Mouse (Mus musculus): ENCODE measurements around the gene Mttp. TPM values are rescaled to one million over a fixed set of nuclear protein-coding genes. Genes with fewer than 3 reads are reported as not detected.

The Mttp gene
- 45.0 and 53.2 TPM in 2 replicates for polyA plus RNA-seq (2014; fragmentation: Nextera tagmentation; extraction: Ambion mirVana)

DNA sequence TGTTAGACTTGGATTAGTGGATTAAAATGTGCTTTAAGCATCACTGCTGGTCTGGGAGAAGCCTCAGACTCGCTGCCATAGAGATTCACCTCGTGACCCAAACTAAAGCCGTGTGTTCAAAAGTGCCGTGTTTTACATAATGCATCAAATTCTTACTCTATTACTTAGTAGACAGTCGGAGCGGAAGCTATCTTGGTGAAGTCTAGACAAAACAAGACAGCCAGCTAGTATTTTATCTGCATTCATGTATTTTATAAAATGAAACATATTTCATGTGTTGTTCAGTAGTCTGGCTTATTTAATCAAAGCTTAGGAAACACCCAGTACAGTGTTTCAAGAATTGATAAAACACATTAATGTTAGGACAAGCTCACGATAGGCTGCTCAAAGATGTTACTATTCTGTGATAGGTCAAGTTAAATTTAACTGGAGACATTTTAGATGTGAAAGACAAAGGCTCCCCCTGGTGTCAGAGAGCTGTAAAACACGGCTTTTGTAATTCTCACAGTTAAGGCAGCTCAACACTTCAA lies at the start of gene Mttp:
TSS of gene Mttp (minus strand) at position 327 of the 530 bp plus-strand sequence.
- Histone ChIP-seq H3K9ac (ENCODE audit: low read depth, low read length) (peak within 1 kb of the TSS; percentile 90), H3K36me3 (ENCODE audit: control insufficient read depth, insufficient read depth, low read length) (no peaks in the 10 kb centered on the region), H3K27me3 (replicated peaks; ENCODE audit: control insufficient read depth, insufficient read depth, low read length) (no peaks in the 10 kb centered on the region), H3K27ac (ENCODE audit: low read depth, low read length) (peak within 1 kb of the TSS; percentile 100), H3K4me3 (ENCODE audit: low read depth, low read length) (peak within 1 kb of the TSS; percentile 70), H3K4me1 (replicated peaks; ENCODE audit: control insufficient read depth, insufficient read depth, low read length) (peaks cover 3% of the 10 kb centered on the region; the same call in 1 of the 2 replicates), H3K9me3 (ENCODE audit: control insufficient read depth, low read length) (no peaks in the 10 kb centered on the region), H3K4me2 (peak within 1 kb of the TSS; percentile 80)
- WGBS: 4% methylated on average over 8 of the region's 8 CpGs
- ATAC-seq (replicated peaks; ENCODE audit: low FRiP score): peak; percentile 48
- DNase-seq (ENCODE audit: low spot score): no peak

DNA sequence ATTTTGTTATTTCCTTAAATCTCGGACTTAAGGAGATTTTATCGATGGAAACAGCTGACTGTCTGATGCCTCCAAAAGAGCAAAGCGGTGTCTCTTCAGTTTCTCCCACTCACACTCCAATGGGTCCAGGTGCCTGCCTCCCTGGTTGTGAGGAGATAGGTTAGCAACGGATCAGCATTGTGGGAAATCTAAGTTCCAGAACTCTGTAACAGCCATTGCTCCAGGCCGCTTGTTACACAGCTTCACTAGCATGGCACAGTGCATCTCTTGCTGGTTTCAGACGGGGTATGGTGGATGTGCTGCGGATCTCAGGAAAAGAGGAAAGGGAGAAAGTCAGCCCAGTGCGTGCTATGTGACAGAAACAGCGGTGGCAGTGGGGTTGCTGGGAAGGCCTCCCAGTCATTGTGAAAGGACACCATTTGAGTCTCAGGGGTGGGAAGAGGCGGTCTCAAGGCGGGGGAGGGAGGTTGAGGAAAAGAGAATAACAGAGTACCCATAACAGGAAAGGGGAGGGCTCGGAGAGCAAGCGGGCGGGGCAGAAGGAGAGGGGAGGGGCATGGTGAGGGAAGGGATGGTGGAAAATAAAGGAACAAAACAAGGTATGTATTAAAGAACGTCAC lies 49.0 kb upstream of the Mttp start, which contains the start of gene 4930579F01Rik:
TSS of gene 4930579F01Rik (minus strand) at position 143 of the 620 bp plus-strand sequence.
- H3K9ac ChIP-seq (ENCODE audit: low read depth, low read length): no peak within 1 kb of the TSS
- no peaks in the 10 kb centered on the region for H3K36me3 ChIP-seq (ENCODE audit: control insufficient read depth, insufficient read depth, low read length)
- 73% methylated on average over 15 of the region's 15 CpGs for WGBS

DNA sequence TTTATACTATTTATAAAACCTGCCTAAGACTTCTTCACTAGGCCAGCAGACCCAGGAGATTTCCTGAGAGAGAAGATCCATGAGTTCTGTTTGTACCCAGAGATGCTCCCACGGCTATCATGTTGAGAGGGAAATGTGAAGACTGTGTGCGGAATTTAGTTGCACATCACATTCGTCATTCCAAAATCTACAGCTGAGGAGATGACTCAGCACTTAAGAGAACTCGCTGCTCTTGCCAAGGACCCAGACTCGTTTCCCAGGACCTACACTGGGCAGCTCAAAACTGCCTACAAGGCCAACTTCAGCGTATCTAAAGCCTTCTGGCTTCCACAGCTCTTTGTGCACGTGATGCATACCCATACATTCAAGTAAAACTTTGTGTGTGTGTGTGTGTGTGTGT lies 47.5 kb upstream of the Mttp start:
- Histone ChIP-seq H3K4me3 (ENCODE audit: low read depth, low read length) (no peak overlapping the region), H3K27ac (ENCODE audit: low read depth, low read length) (no peak overlapping the region), H3K27me3 (replicated peaks; ENCODE audit: control insufficient read depth, insufficient read depth, low read length) (no peaks in the 10 kb centered on the region), H3K9ac (ENCODE audit: low read depth, low read length) (no peak overlapping the region), H3K36me3 (ENCODE audit: control insufficient read depth, insufficient read depth, low read length) (no peaks in the 10 kb centered on the region), H3K9me3 (ENCODE audit: control insufficient read depth, low read length) (no peaks in the 10 kb centered on the region), H3K4me1 (replicated peaks; ENCODE audit: control insufficient read depth, insufficient read depth, low read length) (no peaks in the 10 kb centered on the region), H3K4me2 (no peak overlapping the region)
- ATAC-seq (replicated peaks; ENCODE audit: low FRiP score): no peak
- 79% methylated on average over 7 of the region's 7 CpGs for WGBS
- DNase-seq (ENCODE audit: low spot score): no peak

More for the DNA sequence above, 49.0 kb upstream of the Mttp start, which contains the start of gene 4930579F01Rik:
- Histone ChIP-seq H3K4me2 (no peak within 1 kb of the TSS), H3K4me1 (replicated peaks; ENCODE audit: control insufficient read depth, insufficient read depth, low read length) (no peaks in the 10 kb centered on the region), H3K27ac (ENCODE audit: low read depth, low read length) (no peak within 1 kb of the TSS), H3K27me3 (replicated peaks; ENCODE audit: control insufficient read depth, insufficient read depth, low read length) (no peaks in the 10 kb centered on the region), H3K9me3 (ENCODE audit: control insufficient read depth, low read length) (no peaks in the 10 kb centered on the region), H3K4me3 (ENCODE audit: low read depth, low read length) (no peak within 1 kb of the TSS)
- no peak for ATAC-seq (replicated peaks; ENCODE audit: low FRiP score)
- DNase-seq (ENCODE audit: low spot score): no peak

DNA sequence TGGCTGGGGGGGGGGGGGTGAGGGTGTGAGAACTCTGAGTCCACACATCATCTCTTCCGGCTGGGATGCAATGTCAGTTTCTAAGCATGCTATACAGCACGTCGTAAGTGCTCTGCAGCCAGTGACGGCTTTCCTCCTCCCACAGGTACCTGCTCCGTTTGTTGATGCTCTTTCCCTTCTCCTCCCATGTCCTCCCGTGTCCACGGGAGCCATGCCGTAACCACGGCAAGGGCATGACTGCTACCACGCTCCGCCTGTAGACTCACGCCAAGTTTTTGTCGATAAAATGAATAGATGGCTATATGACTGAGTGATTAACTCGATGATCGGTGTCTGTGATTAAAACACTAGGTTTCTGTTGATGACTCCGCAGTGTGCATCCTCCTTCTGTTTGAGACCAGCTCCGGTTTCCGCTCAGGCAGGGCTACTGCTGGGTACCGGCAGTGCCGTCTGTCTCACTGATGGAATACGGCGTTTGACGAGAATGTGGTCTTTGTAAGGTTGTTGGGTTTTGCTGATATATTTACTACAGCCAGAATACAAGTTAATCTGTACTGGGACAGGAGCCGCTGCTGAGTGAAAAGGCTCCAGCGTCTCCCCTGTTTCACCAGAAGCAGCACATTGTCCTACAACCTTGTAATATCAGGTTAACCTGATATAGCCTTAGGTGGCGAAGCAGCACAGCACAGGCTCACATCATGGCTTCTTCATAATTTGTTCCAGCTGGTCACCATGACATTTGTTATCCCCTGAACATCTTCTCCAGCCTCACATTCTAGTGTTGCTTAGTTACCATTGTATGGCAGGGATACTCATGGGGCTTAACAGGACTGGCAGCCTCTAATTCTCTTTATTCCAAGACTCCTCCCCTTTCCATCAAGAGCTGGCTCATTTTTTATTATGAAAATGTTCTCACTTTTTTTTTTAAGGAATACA lies 41.5 kb upstream of the Mttp start:
- no peak for DNase-seq (ENCODE audit: low spot score)
- Histone ChIP-seq H3K36me3 (ENCODE audit: control insufficient read depth, insufficient read depth, low read length) (no peaks in the 10 kb centered on the region), H3K9me3 (ENCODE audit: control insufficient read depth, low read length) (no peaks in the 10 kb centered on the region), H3K4me1 (replicated peaks; ENCODE audit: control insufficient read depth, insufficient read depth, low read length) (no peaks in the 10 kb centered on the region), H3K4me3 (ENCODE audit: low read depth, low read length) (no peak overlapping the region), H3K4me2 (no peak overlapping the region), H3K9ac (ENCODE audit: low read depth, low read length) (no peak overlapping the region), H3K27ac (ENCODE audit: low read depth, low read length) (no peak overlapping the region), H3K27me3 (replicated peaks; ENCODE audit: control insufficient read depth, insufficient read depth, low read length) (no peaks in the 10 kb centered on the region)
- 87% methylated on average over 26 of the region's 26 CpGs for WGBS
- ATAC-seq (replicated peaks; ENCODE audit: low FRiP score): no peak

DNA sequence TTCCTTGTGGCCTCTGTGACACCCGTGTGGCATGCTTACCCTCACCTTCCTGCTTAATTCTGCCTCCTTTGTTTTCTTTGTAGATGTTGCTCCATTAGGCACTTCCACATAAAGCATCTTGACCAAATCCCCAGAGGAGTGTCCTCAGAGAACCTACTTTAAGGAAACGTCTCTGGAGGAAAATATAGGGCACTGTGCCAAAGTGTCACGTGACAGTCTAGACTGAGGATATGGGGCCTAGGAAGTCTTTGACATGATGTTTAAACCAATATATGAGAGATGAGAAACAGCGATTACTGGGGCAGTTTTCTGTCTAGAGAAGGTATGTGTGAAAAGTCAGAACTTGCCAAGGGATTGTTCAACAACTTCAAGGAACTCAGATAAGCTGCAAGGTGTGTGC lies 40.5 kb upstream of the Mttp start:
- Histone ChIP-seq H3K4me1 (replicated peaks; ENCODE audit: control insufficient read depth, insufficient read depth, low read length) (no peaks in the 10 kb centered on the region), H3K27me3 (replicated peaks; ENCODE audit: control insufficient read depth, insufficient read depth, low read length) (no peaks in the 10 kb centered on the region), H3K4me2 (no peak overlapping the region), H3K27ac (ENCODE audit: low read depth, low read length) (no peak overlapping the region), H3K9me3 (ENCODE audit: control insufficient read depth, low read length) (no peaks in the 10 kb centered on the region), H3K9ac (ENCODE audit: low read depth, low read length) (no peak overlapping the region), H3K36me3 (ENCODE audit: control insufficient read depth, insufficient read depth, low read length) (no peaks in the 10 kb centered on the region), H3K4me3 (ENCODE audit: low read depth, low read length) (no peak overlapping the region)
- ATAC-seq (replicated peaks; ENCODE audit: low FRiP score) (no peak), DNase-seq (ENCODE audit: low spot score) (no peak)
- WGBS: 62% methylated on average over 4 of the region's 4 CpGs

DNA sequence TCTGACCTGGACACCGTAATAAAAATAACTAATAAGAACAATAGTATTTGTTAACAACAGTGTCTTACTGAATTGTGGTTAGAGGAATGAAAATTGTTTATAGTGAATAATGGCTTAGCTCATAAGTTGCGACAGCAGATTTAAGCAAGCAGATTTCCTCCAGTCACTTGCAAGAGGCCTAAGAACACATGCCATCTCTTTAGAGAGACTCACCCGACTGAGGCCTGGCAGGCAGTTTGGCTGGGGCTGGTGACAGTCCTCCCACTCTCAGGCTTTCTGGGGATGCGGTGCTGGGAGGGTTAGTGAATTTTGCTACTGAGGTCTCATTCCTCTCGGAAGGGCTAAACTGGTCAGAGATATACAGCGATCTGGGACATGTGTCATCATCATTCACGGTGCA lies 38.6 kb upstream of the Mttp start:
- H3K4me2 ChIP-seq: no peak overlapping the region
- WGBS: 87% methylated on average over 7 of the region's 7 CpGs
- no peak for ATAC-seq (replicated peaks; ENCODE audit: low FRiP score)

DNA sequence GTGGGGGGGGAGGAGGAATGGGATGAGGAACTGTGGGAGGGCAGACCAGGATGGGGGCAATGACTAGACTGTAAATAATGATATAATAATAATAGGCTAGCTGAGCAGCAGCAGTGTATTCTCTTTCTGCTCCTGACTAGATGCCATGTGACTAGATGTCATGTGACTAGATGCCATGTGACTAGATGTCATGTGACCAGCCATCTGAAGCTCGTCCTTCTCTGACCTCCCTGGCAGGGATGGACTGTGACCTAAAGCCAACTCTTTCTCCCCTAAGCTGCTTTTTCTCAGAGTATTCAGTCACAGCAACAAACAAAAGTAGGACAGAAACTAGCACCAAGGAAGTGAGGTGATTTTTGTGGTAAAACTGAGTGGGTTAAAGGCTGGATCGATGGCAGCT lies 37.3 kb upstream of the Mttp start:
- 81% methylated on average over 2 of the region's 2 CpGs for WGBS
- no peak overlapping the region for H3K27ac ChIP-seq (ENCODE audit: low read depth, low read length)
- no peaks in the 10 kb centered on the region for H3K4me1 ChIP-seq (replicated peaks; ENCODE audit: control insufficient read depth, insufficient read depth, low read length)
- no peaks in the 10 kb centered on the region for H3K9me3 ChIP-seq (ENCODE audit: control insufficient read depth, low read length)
- H3K36me3 ChIP-seq (ENCODE audit: control insufficient read depth, insufficient read depth, low read length): no peaks in the 10 kb centered on the region
- H3K4me2 ChIP-seq: no peak overlapping the region
- ATAC-seq (replicated peaks; ENCODE audit: low FRiP score) (no peak), DNase-seq (ENCODE audit: low spot score) (no peak)
- H3K9ac ChIP-seq (ENCODE audit: low read depth, low read length): no peak overlapping the region
- no peak overlapping the region for H3K4me3 ChIP-seq (ENCODE audit: low read depth, low read length)
- H3K27me3 ChIP-seq (replicated peaks; ENCODE audit: control insufficient read depth, insufficient read depth, low read length): no peaks in the 10 kb centered on the region

More for the DNA sequence above, 38.6 kb upstream of the Mttp start:
- Histone ChIP-seq H3K27me3 (replicated peaks; ENCODE audit: control insufficient read depth, insufficient read depth, low read length) (no peaks in the 10 kb centered on the region), H3K4me1 (replicated peaks; ENCODE audit: control insufficient read depth, insufficient read depth, low read length) (no peaks in the 10 kb centered on the region), H3K36me3 (ENCODE audit: control insufficient read depth, insufficient read depth, low read length) (no peaks in the 10 kb centered on the region), H3K9me3 (ENCODE audit: control insufficient read depth, low read length) (no peaks in the 10 kb centered on the region), H3K9ac (ENCODE audit: low read depth, low read length) (no peak overlapping the region), H3K27ac (ENCODE audit: low read depth, low read length) (no peak overlapping the region), H3K4me3 (ENCODE audit: low read depth, low read length) (no peak overlapping the region)
- DNase-seq (ENCODE audit: low spot score): no peak

DNA sequence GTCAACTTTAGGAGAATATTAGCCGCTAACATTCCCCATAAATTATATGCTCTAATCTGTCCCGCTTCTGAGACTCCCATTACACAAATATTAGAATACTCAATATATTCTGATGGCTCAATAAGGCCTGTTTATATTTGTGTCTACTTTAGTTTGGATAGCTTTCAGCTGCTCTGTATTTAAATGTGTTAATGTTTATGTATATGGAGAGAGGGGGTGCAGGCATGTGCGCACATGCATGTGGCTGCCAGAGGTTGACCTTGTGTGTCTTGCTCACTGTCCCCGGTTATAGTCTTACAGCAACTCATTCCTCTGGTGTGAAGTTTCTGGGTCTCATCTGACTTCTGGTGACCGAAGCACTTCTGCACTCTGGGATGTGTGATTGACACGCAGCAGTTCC lies 30.8 kb upstream of the Mttp start:
- no peak overlapping the region for H3K9ac ChIP-seq (ENCODE audit: low read depth, low read length)
- no peak for DNase-seq (ENCODE audit: low spot score)
- H3K4me3 ChIP-seq (ENCODE audit: low read depth, low read length): no peak overlapping the region
- no peak for ATAC-seq (replicated peaks; ENCODE audit: low FRiP score)
- 87% methylated on average over 6 of the region's 6 CpGs for WGBS
- H3K27ac ChIP-seq (ENCODE audit: low read depth, low read length): no peak overlapping the region
- no peaks in the 10 kb centered on the region for H3K4me1 ChIP-seq (replicated peaks; ENCODE audit: control insufficient read depth, insufficient read depth, low read length)
- H3K4me2 ChIP-seq: no peak overlapping the region
- H3K36me3 ChIP-seq (ENCODE audit: control insufficient read depth, insufficient read depth, low read length): no peaks in the 10 kb centered on the region
- H3K27me3 ChIP-seq (replicated peaks; ENCODE audit: control insufficient read depth, insufficient read depth, low read length): no peaks in the 10 kb centered on the region
- H3K9me3 ChIP-seq (ENCODE audit: control insufficient read depth, low read length): peaks cover 2% of the 10 kb centered on the region; the same call in 1 of the 2 replicates

Data from liver, embryonic 11.5 days (tissue).